ENCODE assay signal across 1 mouse cellular context in the genomic region with DNA sequence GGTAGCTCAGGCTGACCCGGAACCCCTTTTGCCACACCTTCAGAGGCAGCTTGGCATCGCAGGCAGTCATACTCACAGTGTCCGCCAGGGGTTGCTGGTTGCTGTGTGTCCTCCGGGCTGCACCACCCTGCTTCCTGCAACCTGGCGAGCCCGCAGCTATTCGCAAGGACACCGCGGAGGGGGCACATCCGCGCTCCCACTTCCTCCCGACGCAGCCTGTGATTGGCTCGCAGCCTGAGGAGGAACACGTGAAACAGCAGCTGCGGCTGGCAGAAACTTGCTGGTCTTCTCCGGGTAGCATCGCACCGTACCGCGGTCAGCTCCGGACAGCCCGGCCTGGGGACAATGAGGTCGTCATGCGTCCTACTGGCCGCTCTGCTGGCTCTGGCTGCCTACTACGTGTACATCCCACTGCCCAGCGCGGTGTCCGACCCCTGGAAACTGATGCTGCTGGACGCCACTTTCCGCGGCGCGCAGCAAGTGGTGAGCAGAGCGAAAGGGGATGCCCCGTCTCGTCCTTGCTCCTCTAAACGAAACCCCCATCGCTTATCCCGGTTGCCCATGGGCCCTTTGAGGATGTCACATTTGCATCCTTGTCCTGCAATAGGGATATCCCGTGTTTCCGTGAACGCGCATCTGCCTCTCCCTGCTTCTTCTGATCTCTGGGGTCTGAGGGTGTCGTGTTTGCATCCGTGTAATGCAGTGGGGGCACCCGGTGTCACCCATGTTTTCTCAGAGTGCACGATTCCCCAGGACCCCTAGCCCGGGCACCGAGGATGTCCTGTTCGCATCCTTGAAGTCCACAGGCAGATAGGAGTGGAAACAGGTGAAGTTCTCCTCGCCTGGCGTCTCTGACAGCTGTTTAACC.
TF ChIP-seq lines count a peak whose summit lies in the region.

A gene (plus strand): TSS at position 233 of the 868 bp plus-strand sequence.

TF ChIP-seq in MEL, 35 proteins besides CTCF, POLR2A, EP300 and RAD21 (continued from another document):
- TF ChIP-seq POLR2AphosphoS5 (IDR thresholded peaks at IDR 0.05; ENCODE audit: borderline replicate concordance, low read depth, low read length): 0 out of 2 replicates have a peak, but pooled peaks have one; percentile 65
- no peak for TF ChIP-seq ETS1 (IDR thresholded peaks at IDR 0.05; ENCODE audit: low read depth, low read length)
- no peak for TF ChIP-seq ZKSCAN1 (IDR thresholded peaks at IDR 0.05; ENCODE audit: low read depth, low read length)
- peak; percentile 88 for TF ChIP-seq TBP (IDR thresholded peaks at IDR 0.05; ENCODE audit: low read depth, low read length)
- TF ChIP-seq TCF12 (IDR thresholded peaks at IDR 0.05; ENCODE audit: low read depth, low read length): no peak; the same call in 1 of the 2 replicates
- no peak for TF ChIP-seq RCOR1 (IDR thresholded peaks at IDR 0.05; ENCODE audit: low read depth, low read length)
- no peak for TF ChIP-seq JUND (IDR thresholded peaks at IDR 0.05; ENCODE audit: low read depth, low read length)
